In genomic region chr10:69165125-69165524, GRCm38 (mm10) we compare ENCODE assay signal across 8 mouse cellular contexts. TPM values are rescaled to one million over a fixed set of nuclear protein-coding genes. Genes with fewer than 3 reads are reported as not detected.
DNase-seq lines count a peak whose midpoint lies in the region; ATAC-seq and TF ChIP-seq lines count a peak whose summit lies in the region.

No protein-coding gene starts in this region.

- no peak overlapping the region for H3K4me2 ChIP-seq in intestine, embryonic 14.5 days (ENCODE audit: low read length)
- no peak overlapping the region; the same call in 1 of the 2 replicates for H3K4me2 ChIP-seq in intestine, embryonic 16.5 days (ENCODE audit: low read depth, low read length)
- H3K4me2 ChIP-seq in liver, postnatal 0 days (ENCODE audit: low read depth, low read length), result no peak overlapping the region
- no peak overlapping the region for H3K4me2 ChIP-seq in hindbrain, embryonic 13.5 days

- peak; percentile 49 for DNase-seq in intestine, embryonic 14.5 days (ENCODE audit: low spot score)
- DNase-seq in liver, postnatal 0 days, result no peak
- no peak for DNase-seq in Muller cell, postnatal 12 days (ENCODE audit: inconsistent ontology term)

- 59% methylated on average over 7 of the region's 7 CpGs for WGBS in intestine, embryonic 14.5 days
- WGBS in intestine, embryonic 16.5 days, result 58% methylated on average over 7 of the region's 7 CpGs
- WGBS in liver, postnatal 0 days (ENCODE audit: insufficient replicate concordance), result 59% methylated on average over 7 of the region's 7 CpGs
- 62% methylated on average over 7 of the region's 7 CpGs for WGBS in hindbrain, embryonic 13.5 days

- no peak for TF ChIP-seq POLR2A in ES-Bruce4 (IDR thresholded peaks at IDR 0.05; ENCODE audit: insufficient read depth, low read length)

- no peak for ATAC-seq in intestine, embryonic 14.5 days (replicated peaks; ENCODE audit: low FRiP score, low TSS enrichment, low read depth)
- ATAC-seq in intestine, embryonic 16.5 days, result no peak
- peak; percentile 69; the same call in 1 of the 2 replicates for ATAC-seq in common myeloid progenitor, adult 5-6 weeks (replicated peaks; ENCODE audit: low read depth, poor library complexity, severe bottlenecking)
- no peak for ATAC-seq in liver, postnatal 0 days
- ATAC-seq in monocyte, adult 5-6 weeks (replicated peaks; ENCODE audit: insufficient number of reproducible peaks, low FRiP score, low TSS enrichment, poor library complexity, severe bottlenecking), result no peak
- ATAC-seq in hindbrain, embryonic 13.5 days (ENCODE audit: low FRiP score), result no peak

- TF ChIP-seq EP300 in ES-Bruce4 (IDR thresholded peaks at IDR 0.05; ENCODE audit: insufficient read depth, low read depth, low read length), result no peak
- TF ChIP-seq EP300 in liver, postnatal 0 days (IDR thresholded peaks at IDR 0.05; ENCODE audit: low read depth), result no peak

- no peak overlapping the region for H3K27ac ChIP-seq in intestine, embryonic 14.5 days (ENCODE audit: low read depth)
- no peak overlapping the region for H3K27ac ChIP-seq in intestine, embryonic 16.5 days (ENCODE audit: low read length)
- no peak overlapping the region for H3K27ac ChIP-seq in ES-Bruce4 (ENCODE audit: insufficient read depth, low read length)
- H3K27ac ChIP-seq in liver, postnatal 0 days (ENCODE audit: low read depth), result peak overlapping the region; percentile 7; the same call in 1 of the 2 replicates
- no peak overlapping the region for H3K27ac ChIP-seq in hindbrain, embryonic 13.5 days

- peak; percentile 20 for TF ChIP-seq CTCF in ES-Bruce4 (IDR thresholded peaks at IDR 0.05; ENCODE audit: low read depth, low read length)
- TF ChIP-seq CTCF in liver, postnatal 0 days (IDR thresholded peaks at IDR 0.05; ENCODE audit: low read depth), result peak; percentile 76

- no peak overlapping the region for H3K9ac ChIP-seq in intestine, embryonic 14.5 days (ENCODE audit: low read length)
- no peak overlapping the region for H3K9ac ChIP-seq in intestine, embryonic 16.5 days (ENCODE audit: low read depth, low read length)
- H3K9ac ChIP-seq in ES-Bruce4 (ENCODE audit: low read depth, poor library complexity, severe bottlenecking), result no peak overlapping the region
- no peak overlapping the region for H3K9ac ChIP-seq in liver, postnatal 0 days (replicated peaks)
- no peak overlapping the region for H3K9ac ChIP-seq in hindbrain, embryonic 13.5 days

- no peaks in the 10 kb centered on the region for H3K9me3 ChIP-seq in intestine, embryonic 14.5 days (ENCODE audit: control insufficient read depth, low read length)
- H3K9me3 ChIP-seq in intestine, embryonic 16.5 days (ENCODE audit: control insufficient read depth, low read length), result no peaks in the 10 kb centered on the region
- no peaks in the 10 kb centered on the region for H3K9me3 ChIP-seq in ES-Bruce4 (replicated peaks; ENCODE audit: control insufficient read depth, insufficient read depth, low read length, poor library complexity, severe bottlenecking)
- peaks cover 3% of the 10 kb centered on the region; the same call in 1 of the 2 replicates for H3K9me3 ChIP-seq in liver, postnatal 0 days (ENCODE audit: low read length)
- H3K9me3 ChIP-seq in hindbrain, embryonic 13.5 days, result 0 out of 2 replicates have a peak, but pooled peaks cover 3% of the 10 kb centered on the region

- H3K36me3 ChIP-seq in intestine, embryonic 14.5 days (ENCODE audit: control insufficient read depth, insufficient read depth, low read length), result no peaks in the 10 kb centered on the region
- H3K36me3 ChIP-seq in intestine, embryonic 16.5 days (ENCODE audit: control insufficient read depth, insufficient read depth, low read length), result no peaks in the 10 kb centered on the region
- no peaks in the 10 kb centered on the region for H3K36me3 ChIP-seq in ES-Bruce4 (ENCODE audit: control insufficient read depth, insufficient read depth, low read length, poor library complexity, severe bottlenecking)
- H3K36me3 ChIP-seq in liver, postnatal 0 days (replicated peaks; ENCODE audit: insufficient read depth, low read length), result no peaks in the 10 kb centered on the region
- H3K36me3 ChIP-seq in hindbrain, embryonic 13.5 days, result no peaks in the 10 kb centered on the region

- H3K4me3 ChIP-seq in intestine, embryonic 14.5 days (ENCODE audit: low read depth, low read length), result no peak overlapping the region
- H3K4me3 ChIP-seq in intestine, embryonic 16.5 days (ENCODE audit: low read length), result no peak overlapping the region
- H3K4me3 ChIP-seq in ES-Bruce4 (ENCODE audit: low read depth, low read length), result no peak overlapping the region
- no peak overlapping the region for H3K4me3 ChIP-seq in liver, postnatal 0 days (ENCODE audit: low read depth, low read length)
- H3K4me3 ChIP-seq in hindbrain, embryonic 13.5 days, result no peak overlapping the region

- peaks cover 10% of the 10 kb centered on the region; the same call in 1 of the 2 replicates for H3K4me1 ChIP-seq in intestine, embryonic 14.5 days (replicated peaks; ENCODE audit: control insufficient read depth, insufficient read depth, low read length)
- H3K4me1 ChIP-seq in intestine, embryonic 16.5 days (ENCODE audit: control insufficient read depth, insufficient read depth, low read length), result 0 out of 2 replicates have a peak, but pooled peaks cover 6% of the 10 kb centered on the region
- no peaks in the 10 kb centered on the region for H3K4me1 ChIP-seq in ES-Bruce4 (ENCODE audit: control insufficient read depth, insufficient read depth, low read length)
- H3K4me1 ChIP-seq in liver, postnatal 0 days (ENCODE audit: insufficient read depth), result peaks cover 2% of the 10 kb centered on the region; the same call in 1 of the 2 replicates
- no peaks in the 10 kb centered on the region for H3K4me1 ChIP-seq in hindbrain, embryonic 13.5 days (replicated peaks)

- H3K27me3 ChIP-seq in intestine, embryonic 14.5 days (replicated peaks; ENCODE audit: control insufficient read depth, insufficient read depth, low read length), result no peaks in the 10 kb centered on the region
- no peaks in the 10 kb centered on the region for H3K27me3 ChIP-seq in intestine, embryonic 16.5 days (replicated peaks; ENCODE audit: control insufficient read depth, insufficient read depth, low read length)
- no peaks in the 10 kb centered on the region for H3K27me3 ChIP-seq in ES-Bruce4 (ENCODE audit: control insufficient read depth, insufficient read depth, low read length, poor library complexity, severe bottlenecking)
- H3K27me3 ChIP-seq in liver, postnatal 0 days (ENCODE audit: insufficient read depth, low read length), result no peaks in the 10 kb centered on the region
- no peaks in the 10 kb centered on the region for H3K27me3 ChIP-seq in hindbrain, embryonic 13.5 days

RNA-seq across cellular contexts. Expression of gene Rhobtb1, which starts 13.9 kb away (rescaled TPM):
- polyA plus RNA-seq in intestine, embryonic 14.5 days (2014; fragmentation: Nextera tagmentation; extraction: Ambion mirVana), result 26.1 and 31.4 TPM in 2 replicates
- polyA plus RNA-seq in intestine, embryonic 16.5 days (2015; fragmentation: Nextera tagmentation; extraction: Ambion mirVana), result 11.3 and 13.5 TPM in 2 replicates
- polyA plus RNA-seq in ES-Bruce4 (2011; ENCODE audit: insufficient read depth, insufficient read length, low read depth, missing spikeins), result 2.3 and 2.9 TPM in 2 replicates
- total RNA-seq in common myeloid progenitor, adult 5-6 weeks (2017), result 1.1 and 2.2 TPM in 2 replicates
- 35.5 and 41.5 TPM in 2 replicates for polyA plus RNA-seq in liver, postnatal 0 days (2015; fragmentation: Nextera tagmentation; extraction: Ambion mirVana)
- 0.85 to 4.8 TPM (median 0.95 TPM) in 3 replicates for total RNA-seq in monocyte, adult 5-6 weeks (2017)
- polyA plus RNA-seq in hindbrain, embryonic 13.5 days (2015; fragmentation: Nextera tagmentation; extraction: Ambion mirVana), result 17.4 and 20.6 TPM in 2 replicates

RNA-seq across cellular contexts. Expression of gene A930033H14Rik, which starts 47.8 kb away (rescaled TPM):
- polyA plus RNA-seq in intestine, embryonic 14.5 days (2014; fragmentation: Nextera tagmentation; extraction: Ambion mirVana), result 2.7 and 2.8 TPM in 2 replicates
- 0.93 and 1.0 TPM in 2 replicates for polyA plus RNA-seq in intestine, embryonic 16.5 days (2015; fragmentation: Nextera tagmentation; extraction: Ambion mirVana)
- 0.40 and 0.52 TPM in 2 replicates for polyA plus RNA-seq in ES-Bruce4 (2011; ENCODE audit: insufficient read depth, insufficient read length, low read depth, missing spikeins)
- total RNA-seq in common myeloid progenitor, adult 5-6 weeks (2017), result 1.3 and 4.2 TPM in 2 replicates
- polyA plus RNA-seq in liver, postnatal 0 days (2015; fragmentation: Nextera tagmentation; extraction: Ambion mirVana), result 0.89 and 1.2 TPM in 2 replicates
- total RNA-seq in monocyte, adult 5-6 weeks (2017), result not detected in 3 replicates
- polyA plus RNA-seq in hindbrain, embryonic 13.5 days (2015; fragmentation: Nextera tagmentation; extraction: Ambion mirVana), result 1.4 TPM in 2 replicates
